Mouse (Mus musculus): ENCODE results near the gene Rbp4. TPM values are rescaled to one million over a fixed set of nuclear protein-coding genes. Genes with fewer than 3 reads are reported as not detected.

Gene Rbp4
- polyA plus RNA-seq (2015; fragmentation: Nextera tagmentation; extraction: Ambion mirVana): 54.0 and 78.5 TPM in 2 replicates

GRCm38 (mm10) chr19:38125219-38125610 lies at the start of gene Rbp4:
Rbp4 (minus strand) TSS chr19:38125281.
- Histone ChIP-seq H3K27ac (ENCODE audit: low read length) (peak within 1 kb of the TSS; percentile 33; the same call in 1 of the 2 replicates), H3K4me1 (ENCODE audit: control insufficient read depth, insufficient read depth, low read length) (peaks cover 6% of the 10 kb centered on the region), H3K9ac (ENCODE audit: low read depth, low read length) (peak within 1 kb of the TSS; percentile 70), H3K36me3 (ENCODE audit: control insufficient read depth, insufficient read depth, low read length) (no peaks in the 10 kb centered on the region), H3K9me3 (ENCODE audit: control insufficient read depth, low read length) (no peaks in the 10 kb centered on the region), H3K4me3 (ENCODE audit: low read length) (peak within 1 kb of the TSS; percentile 59), H3K27me3 (replicated peaks; ENCODE audit: control insufficient read depth, insufficient read depth, low read length) (peaks cover 10% of the 10 kb centered on the region; the same call in 1 of the 2 replicates), H3K4me2 (ENCODE audit: low read depth, low read length) (peak within 1 kb of the TSS; percentile 97)
- 53% methylated on average over 6 of the region's 6 CpGs for WGBS
- no peak for ATAC-seq

DNA sequence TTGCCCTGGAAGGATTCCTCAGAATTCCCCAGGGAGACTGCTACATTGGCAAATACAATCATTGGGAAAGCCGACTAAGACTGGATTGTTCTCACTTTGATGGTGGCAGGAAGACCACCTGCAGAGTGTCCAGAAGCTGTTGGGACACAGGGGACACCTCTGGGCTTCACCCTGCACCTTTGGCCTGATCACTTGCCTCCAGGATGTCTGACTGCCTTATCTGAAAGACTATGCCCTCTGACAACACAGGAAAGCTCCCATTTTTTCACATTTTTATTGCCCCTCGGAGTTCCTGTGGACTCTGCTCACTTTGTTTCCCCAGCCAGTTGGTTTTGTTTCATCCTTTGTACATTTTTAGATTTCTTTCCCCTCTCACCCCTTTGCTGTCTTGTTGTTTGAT lies 39.6 kb upstream of the Rbp4 start:
- H3K4me3 ChIP-seq (ENCODE audit: low read length): no peak overlapping the region
- no peaks in the 10 kb centered on the region for H3K36me3 ChIP-seq (ENCODE audit: control insufficient read depth, insufficient read depth, low read length)
- H3K4me2 ChIP-seq (ENCODE audit: low read depth, low read length): no peak overlapping the region
- peak; percentile 91 for ATAC-seq
- WGBS: 62% methylated on average over 2 of the region's 2 CpGs
- H3K9me3 ChIP-seq (ENCODE audit: control insufficient read depth, low read length): no peaks in the 10 kb centered on the region
- no peaks in the 10 kb centered on the region for H3K27me3 ChIP-seq (replicated peaks; ENCODE audit: control insufficient read depth, insufficient read depth, low read length)
- no peaks in the 10 kb centered on the region for H3K4me1 ChIP-seq (ENCODE audit: control insufficient read depth, insufficient read depth, low read length)
- peak overlapping the region; percentile 62 for H3K27ac ChIP-seq (ENCODE audit: low read length)
- H3K9ac ChIP-seq (ENCODE audit: low read depth, low read length): no peak overlapping the region

- H3K9ac ChIP-seq (ENCODE audit: low read depth, low read length): no peak overlapping the region
- no peak overlapping the region for H3K27ac ChIP-seq (ENCODE audit: low read length)
- no peaks in the 10 kb centered on the region for H3K9me3 ChIP-seq (ENCODE audit: control insufficient read depth, low read length)
- no peak overlapping the region for H3K4me3 ChIP-seq (ENCODE audit: low read length)
- H3K27me3 ChIP-seq (replicated peaks; ENCODE audit: control insufficient read depth, insufficient read depth, low read length): no peaks in the 10 kb centered on the region
- H3K4me2 ChIP-seq (ENCODE audit: low read depth, low read length): no peak overlapping the region
- no peaks in the 10 kb centered on the region for H3K36me3 ChIP-seq (ENCODE audit: control insufficient read depth, insufficient read depth, low read length)
- 64% methylated on average over 21 of the region's 21 CpGs for WGBS
- peak; percentile 57 for ATAC-seq
- no peaks in the 10 kb centered on the region for H3K4me1 ChIP-seq (ENCODE audit: control insufficient read depth, insufficient read depth, low read length)
These were observed 36.7 kb upstream of the Rbp4 start for GRCm38 (mm10) chr19:38161648-38162354.

GRCm38 (mm10) chr19:38156243-38156642 lies 31.2 kb upstream of the Rbp4 start:
- H3K9me3 ChIP-seq (ENCODE audit: control insufficient read depth, low read length): no peaks in the 10 kb centered on the region
- H3K4me3 ChIP-seq (ENCODE audit: low read length): no peak overlapping the region
- no peaks in the 10 kb centered on the region for H3K36me3 ChIP-seq (ENCODE audit: control insufficient read depth, insufficient read depth, low read length)
- no peak overlapping the region for H3K4me2 ChIP-seq (ENCODE audit: low read depth, low read length)
- ATAC-seq: no peak
- no peak overlapping the region for H3K27ac ChIP-seq (ENCODE audit: low read length)
- H3K27me3 ChIP-seq (replicated peaks; ENCODE audit: control insufficient read depth, insufficient read depth, low read length): no peaks in the 10 kb centered on the region
- H3K4me1 ChIP-seq (ENCODE audit: control insufficient read depth, insufficient read depth, low read length): no peaks in the 10 kb centered on the region
- no peak overlapping the region for H3K9ac ChIP-seq (ENCODE audit: low read depth, low read length)
- 96% methylated on average over 1 of the region's 1 CpGs for WGBS

GRCm38 (mm10) chr19:38143540-38144271 lies 18.6 kb upstream of the Rbp4 start:
- Histone ChIP-seq H3K9me3 (ENCODE audit: control insufficient read depth, low read length) (no peaks in the 10 kb centered on the region), H3K9ac (ENCODE audit: low read depth, low read length) (no peak overlapping the region), H3K4me3 (ENCODE audit: low read length) (no peak overlapping the region), H3K27me3 (replicated peaks; ENCODE audit: control insufficient read depth, insufficient read depth, low read length) (no peaks in the 10 kb centered on the region), H3K27ac (ENCODE audit: low read length) (no peak overlapping the region), H3K4me2 (ENCODE audit: low read depth, low read length) (no peak overlapping the region), H3K36me3 (ENCODE audit: control insufficient read depth, insufficient read depth, low read length) (no peaks in the 10 kb centered on the region), H3K4me1 (ENCODE audit: control insufficient read depth, insufficient read depth, low read length) (no peaks in the 10 kb centered on the region)
- 74% methylated on average over 4 of the region's 4 CpGs for WGBS
- ATAC-seq: no peak

DNA sequence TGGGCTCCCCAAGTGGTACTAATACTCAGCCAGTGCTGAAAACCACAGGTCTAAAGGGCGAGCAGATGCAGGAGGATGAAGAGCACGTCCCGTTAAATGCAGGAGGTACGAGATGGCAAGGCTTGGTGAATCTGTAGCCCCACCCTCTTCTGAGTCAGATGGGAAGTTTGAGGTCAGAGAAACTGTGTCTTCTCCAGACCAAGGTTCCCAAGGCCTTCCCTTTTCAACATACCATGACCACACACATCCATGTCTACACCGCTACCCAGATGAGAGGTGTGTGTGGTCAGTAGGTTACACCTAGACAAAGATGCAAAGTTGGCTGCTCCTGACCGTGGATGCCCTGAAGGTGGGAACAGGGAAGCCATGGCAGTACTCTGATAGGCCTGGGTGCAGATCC lies 9.7 kb upstream of the Rbp4 start:
- Histone ChIP-seq H3K4me1 (ENCODE audit: control insufficient read depth, insufficient read depth, low read length) (no peaks in the 10 kb centered on the region; the same call in 1 of the 2 replicates), H3K4me2 (ENCODE audit: low read depth, low read length) (no peak overlapping the region), H3K9me3 (ENCODE audit: control insufficient read depth, low read length) (no peaks in the 10 kb centered on the region), H3K27ac (ENCODE audit: low read length) (no peak overlapping the region), H3K9ac (ENCODE audit: low read depth, low read length) (no peak overlapping the region), H3K27me3 (replicated peaks; ENCODE audit: control insufficient read depth, insufficient read depth, low read length) (no peaks in the 10 kb centered on the region), H3K4me3 (ENCODE audit: low read length) (no peak overlapping the region), H3K36me3 (ENCODE audit: control insufficient read depth, insufficient read depth, low read length) (no peaks in the 10 kb centered on the region)
- 73% methylated on average over 6 of the region's 6 CpGs for WGBS
- no peak for ATAC-seq

- Histone ChIP-seq H3K9me3 (ENCODE audit: control insufficient read depth, low read length) (no peaks in the 10 kb centered on the region), H3K27me3 (replicated peaks; ENCODE audit: control insufficient read depth, insufficient read depth, low read length) (no peaks in the 10 kb centered on the region), H3K4me1 (ENCODE audit: control insufficient read depth, insufficient read depth, low read length) (no peaks in the 10 kb centered on the region; the same call in 1 of the 2 replicates), H3K9ac (ENCODE audit: low read depth, low read length) (no peak overlapping the region), H3K4me2 (ENCODE audit: low read depth, low read length) (no peak overlapping the region), H3K4me3 (ENCODE audit: low read length) (no peak overlapping the region), H3K36me3 (ENCODE audit: control insufficient read depth, insufficient read depth, low read length) (no peaks in the 10 kb centered on the region), H3K27ac (ENCODE audit: low read length) (no peak overlapping the region)
- peak; percentile 87 for ATAC-seq
- 42% methylated on average over 11 of the region's 11 CpGs for WGBS
These were observed 8.9 kb upstream of the Rbp4 start for GRCm38 (mm10) chr19:38133986-38134385.

GRCm38 (mm10) chr19:38132481-38132880 lies 7.4 kb upstream of the Rbp4 start, which contains the start of gene Pde6c:
Pde6c (plus strand) TSS chr19:38132781.
- H3K4me1 ChIP-seq (ENCODE audit: control insufficient read depth, insufficient read depth, low read length): no peaks in the 10 kb centered on the region; the same call in 1 of the 2 replicates
- no peaks in the 10 kb centered on the region for H3K9me3 ChIP-seq (ENCODE audit: control insufficient read depth, low read length)
- no peak within 1 kb of the TSS for H3K9ac ChIP-seq (ENCODE audit: low read depth, low read length)
- H3K27ac ChIP-seq (ENCODE audit: low read length): no peak within 1 kb of the TSS
- H3K36me3 ChIP-seq (ENCODE audit: control insufficient read depth, insufficient read depth, low read length): no peaks in the 10 kb centered on the region
- no peak within 1 kb of the TSS for H3K4me3 ChIP-seq (ENCODE audit: low read length)
- no peaks in the 10 kb centered on the region for H3K27me3 ChIP-seq (replicated peaks; ENCODE audit: control insufficient read depth, insufficient read depth, low read length)
- 79% methylated on average over 6 of the region's 6 CpGs for WGBS
- no peak within 1 kb of the TSS for H3K4me2 ChIP-seq (ENCODE audit: low read depth, low read length)
- ATAC-seq: no peak

- Histone ChIP-seq H3K9ac (ENCODE audit: low read depth, low read length) (no peak overlapping the region), H3K36me3 (ENCODE audit: control insufficient read depth, insufficient read depth, low read length) (no peaks in the 10 kb centered on the region), H3K27me3 (replicated peaks; ENCODE audit: control insufficient read depth, insufficient read depth, low read length) (peaks cover 10% of the 10 kb centered on the region; the same call in 1 of the 2 replicates), H3K4me3 (ENCODE audit: low read length) (no peak overlapping the region), H3K9me3 (ENCODE audit: control insufficient read depth, low read length) (no peaks in the 10 kb centered on the region), H3K4me1 (ENCODE audit: control insufficient read depth, insufficient read depth, low read length) (peaks cover 6% of the 10 kb centered on the region), H3K27ac (ENCODE audit: low read length) (no peak overlapping the region), H3K4me2 (ENCODE audit: low read depth, low read length) (no peak overlapping the region)
- WGBS: 66% methylated on average over 8 of the region's 8 CpGs
- no peak for ATAC-seq
These were observed 1.6 kb upstream of the Rbp4 start for GRCm38 (mm10) chr19:38126656-38127055.
